Mouse (Mus musculus) heart, embryonic 12.5 days (tissue): ENCODE measurements around the gene Pa2g4. TPM values are rescaled to one million over a fixed set of nuclear protein-coding genes. Genes with fewer than 3 reads are reported as not detected.

Source experiments
- ATAC-seq: fragments of 200-750 bp; cut with Nextera tagmentation; 2 replicates; pipeline ENCODE4 v1.8.0; 2017; ENCODE audit warnings: moderate TSS enrichment, moderate library complexity; ENCODE audit not compliant: insufficient number of reproducible peaks, low FRiP score
- H3K27ac ChIP-seq: fragments of 300-500 bp; sonication (generic); 2 replicates; pipeline ENCODE4 v1.5.1; 2016; ENCODE audit warnings: mild to moderate bottlenecking, moderate library complexity; ENCODE audit not compliant: poor library complexity, severe bottlenecking
- H3K27me3 ChIP-seq: fragments of 300-500 bp; sonication (generic); replicated peaks from 2 replicates; pipeline ENCODE4 v1.6.1; 2016; ENCODE audit warnings: mild to moderate bottlenecking, moderate library complexity
- H3K36me3 ChIP-seq: fragments of 300-500 bp; sonication (generic); 2 replicates; pipeline ENCODE4 v1.6.1; 2016; ENCODE audit warnings: mild to moderate bottlenecking, moderate library complexity
- H3K4me1 ChIP-seq: fragments of 300-500 bp; sonication (generic); replicated peaks from 2 replicates; pipeline ENCODE4 v1.6.1; 2016; ENCODE audit warnings: mild to moderate bottlenecking
- H3K4me2 ChIP-seq: fragments of 300-500 bp; sonication (generic); 2 replicates; pipeline ENCODE4 v1.6.1; 2016; ENCODE audit warnings: mild to moderate bottlenecking, moderate library complexity
- H3K4me3 ChIP-seq: fragments of 300-500 bp; sonication (generic); 2 replicates; pipeline ENCODE4 v1.5.1; 2016; ENCODE audit warnings: mild to moderate bottlenecking
- H3K9ac ChIP-seq: fragments of 300-500 bp; sonication (generic); 2 replicates; pipeline ENCODE4 v1.6.1; 2016; ENCODE audit warnings: mild to moderate bottlenecking, moderate library complexity
- H3K9me3 ChIP-seq: fragments of 300-500 bp; sonication (generic); replicated peaks from 2 replicates; pipeline ENCODE4 v1.6.1; 2016; ENCODE audit warnings: mild to moderate bottlenecking, moderate library complexity
- WGBS: fragments of 180-500 bp; shearing (Covaris S2); methylation state at CpG from one replicate; pipeline ENCODE4 v1.1.7; 2016; 5-methylcytosine and 5-hydroxymethylcytosine counted together
- polyA plus RNA-seq: library from polyadenylated mRNA; unstranded; fragments of >200 nt; fragmentation: Nextera tagmentation; extraction: Ambion mirVana; gene quantifications from 2 replicates; pipeline ENCODE4 v1.2.1, GENCODE M21; 2016

Pa2g4 gene
- polyA plus RNA-seq, 1 experiment from 2014 or later = 136 TPM

GRCm38 (mm10) chr10:128590193-128590690 is 24.5 kb upstream of the Pa2g4 start:
- H3K4me2 ChIP-seq = peak overlapping the region; percentile 95
- H3K4me1 ChIP-seq = peaks cover 23% of the 10 kb centered on the region
- peak overlapping the region; percentile 74 for H3K9ac ChIP-seq
- H3K36me3 ChIP-seq = no peaks in the 10 kb centered on the region
- WGBS = under 1% methylated on average over 43 of the region's 43 CpGs
- peaks cover 38% of the 10 kb centered on the region for H3K27me3 ChIP-seq
- peak; percentile 34 for ATAC-seq
- H3K4me3 ChIP-seq = peak overlapping the region; percentile 71
- H3K27ac ChIP-seq = no peak overlapping the region
- H3K9me3 ChIP-seq = no peaks in the 10 kb centered on the region

- H3K9ac ChIP-seq = peak within 1 kb of the TSS; percentile 74
- H3K36me3 ChIP-seq = no peaks in the 10 kb centered on the region
- 0 out of 2 replicates have a peak within 1 kb of the TSS, but pooled peaks have one; percentile 19 for H3K27ac ChIP-seq
- peak within 1 kb of the TSS; percentile 95 for H3K4me2 ChIP-seq
- H3K9me3 ChIP-seq = no peaks in the 10 kb centered on the region
- peaks cover 23% of the 10 kb centered on the region for H3K4me1 ChIP-seq
- H3K27me3 ChIP-seq = peaks cover 41% of the 10 kb centered on the region
- WGBS = 0% methylated on average over 32 of the region's 43 CpGs
- ATAC-seq = peak; percentile 59
- peak within 1 kb of the TSS; percentile 71 for H3K4me3 ChIP-seq
Observed at GRCm38 (mm10) chr10:128589464-128590192, 23.8 kb upstream of the Pa2g4 start, which contains the start of gene Erbb3. Gene Erbb3, minus strand, starts transcription at chr10:128589652.

DNA sequence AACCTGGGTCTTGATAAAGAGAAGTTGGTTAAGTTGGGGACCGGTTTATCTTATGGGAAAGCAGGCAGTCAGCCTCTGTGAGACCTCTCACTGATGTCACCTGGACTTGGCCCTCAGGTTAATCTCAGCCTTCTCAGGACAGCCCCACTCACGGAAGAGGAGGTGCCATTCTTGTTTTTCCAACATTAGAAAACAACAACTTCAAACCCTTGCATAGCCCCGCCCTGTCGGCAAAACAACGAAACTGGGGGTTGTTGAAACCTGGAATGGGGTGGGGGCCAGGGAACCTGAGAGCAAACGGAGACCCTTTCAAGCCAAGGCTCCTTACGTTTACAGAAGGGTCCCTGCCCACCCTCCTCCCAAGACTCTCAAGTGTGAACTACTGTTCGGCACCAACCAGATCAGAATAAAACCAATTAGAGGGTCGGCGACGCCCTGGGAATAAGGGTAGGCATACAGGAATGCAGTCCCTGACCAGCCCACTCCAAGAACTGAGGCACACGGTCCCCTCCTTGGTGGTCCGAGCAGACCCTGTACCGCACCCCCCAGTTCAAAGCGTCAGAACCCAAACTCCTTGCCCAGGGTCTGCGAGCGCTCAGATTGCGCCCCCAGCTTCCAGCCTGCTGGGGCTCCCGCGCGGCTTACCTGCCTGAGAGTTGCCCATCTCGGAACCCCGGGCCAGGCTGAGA is 23.1 kb upstream of the Pa2g4 start:
- H3K9me3 ChIP-seq = no peaks in the 10 kb centered on the region
- no peak for ATAC-seq
- H3K36me3 ChIP-seq = no peaks in the 10 kb centered on the region
- 2% methylated on average over 23 of the region's 23 CpGs for WGBS
- H3K4me1 ChIP-seq = peaks cover 28% of the 10 kb centered on the region
- peak overlapping the region; percentile 95 for H3K4me2 ChIP-seq
- H3K9ac ChIP-seq = peak overlapping the region; percentile 74
- 0 out of 2 replicates have a peak overlapping the region, but pooled peaks have one; percentile 19 for H3K27ac ChIP-seq
- peaks cover 42% of the 10 kb centered on the region for H3K27me3 ChIP-seq
- H3K4me3 ChIP-seq = peak overlapping the region; percentile 71

GRCm38 (mm10) chr10:128588136-128588535 is 22.3 kb upstream of the Pa2g4 start:
- H3K4me2 ChIP-seq = peak overlapping the region; percentile 95; the same call in 1 of the 2 replicates
- 38% methylated on average over 1 of the region's 1 CpGs for WGBS
- H3K4me3 ChIP-seq = peak overlapping the region; percentile 71; the same call in 1 of the 2 replicates
- H3K9me3 ChIP-seq = no peaks in the 10 kb centered on the region
- H3K9ac ChIP-seq = no peak overlapping the region
- H3K27me3 ChIP-seq = peaks cover 42% of the 10 kb centered on the region
- H3K36me3 ChIP-seq = no peaks in the 10 kb centered on the region
- peaks cover 36% of the 10 kb centered on the region for H3K4me1 ChIP-seq
- no peak for ATAC-seq
- 0 out of 2 replicates have a peak overlapping the region, but pooled peaks have one; percentile 28 for H3K27ac ChIP-seq

GRCm38 (mm10) chr10:128587697-128588096 is 21.9 kb upstream of the Pa2g4 start:
- no peak overlapping the region for H3K9ac ChIP-seq
- H3K36me3 ChIP-seq = no peaks in the 10 kb centered on the region
- no peak for ATAC-seq
- peak overlapping the region; percentile 28; the same call in 1 of the 2 replicates for H3K27ac ChIP-seq
- H3K4me3 ChIP-seq = no peak overlapping the region
- peaks cover 42% of the 10 kb centered on the region for H3K27me3 ChIP-seq
- H3K9me3 ChIP-seq = no peaks in the 10 kb centered on the region
- H3K4me2 ChIP-seq = 0 out of 2 replicates have a peak overlapping the region, but pooled peaks have one; percentile 7
- WGBS = 54% methylated on average over 8 of the region's 8 CpGs
- peaks cover 41% of the 10 kb centered on the region for H3K4me1 ChIP-seq

GRCm38 (mm10) chr10:128587120-128587519 is 21.3 kb upstream of the Pa2g4 start:
- Histone ChIP-seq H3K4me2 (0 out of 2 replicates have a peak overlapping the region, but pooled peaks have one; percentile 7), H3K9ac (no peak overlapping the region), H3K36me3 (no peaks in the 10 kb centered on the region), H3K27me3 (peaks cover 42% of the 10 kb centered on the region), H3K4me1 (peaks cover 40% of the 10 kb centered on the region), H3K4me3 (no peak overlapping the region), H3K27ac (peak overlapping the region; percentile 36; the same call in 1 of the 2 replicates), H3K9me3 (no peaks in the 10 kb centered on the region)
- WGBS = 40% methylated on average over 4 of the region's 4 CpGs
- no peak for ATAC-seq

DNA sequence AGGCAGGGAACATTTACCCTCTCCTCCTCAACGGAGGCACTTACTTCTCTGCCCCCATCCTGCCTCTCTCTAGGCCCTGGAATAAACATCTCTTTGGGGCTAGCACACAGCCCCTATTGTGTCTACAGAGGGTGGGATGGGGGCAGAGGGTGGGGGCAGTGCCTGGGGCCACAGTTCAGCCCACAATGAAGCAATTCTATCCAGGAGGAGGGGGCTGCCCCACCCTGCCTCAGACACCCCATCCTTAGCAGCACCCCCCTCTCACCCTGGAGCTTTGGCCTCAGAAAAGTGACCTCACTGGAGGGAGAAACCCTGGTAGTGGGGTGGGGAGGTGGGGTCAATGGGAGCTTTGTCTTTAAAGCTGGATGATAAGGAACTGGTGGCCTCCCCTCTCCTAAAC is 20.8 kb upstream of the Pa2g4 start:
- 6% methylated on average over 1 of the region's 1 CpGs for WGBS
- no peak for ATAC-seq
- H3K9me3 ChIP-seq = no peaks in the 10 kb centered on the region
- peaks cover 42% of the 10 kb centered on the region for H3K27me3 ChIP-seq
- H3K9ac ChIP-seq = peak overlapping the region; percentile 38; the same call in 1 of the 2 replicates
- H3K36me3 ChIP-seq = no peaks in the 10 kb centered on the region; the same call in 1 of the 2 replicates
- H3K4me2 ChIP-seq = 0 out of 2 replicates have a peak overlapping the region, but pooled peaks have one; percentile 1
- H3K4me3 ChIP-seq = no peak overlapping the region
- H3K4me1 ChIP-seq = peaks cover 36% of the 10 kb centered on the region
- H3K27ac ChIP-seq = no peak overlapping the region

DNA sequence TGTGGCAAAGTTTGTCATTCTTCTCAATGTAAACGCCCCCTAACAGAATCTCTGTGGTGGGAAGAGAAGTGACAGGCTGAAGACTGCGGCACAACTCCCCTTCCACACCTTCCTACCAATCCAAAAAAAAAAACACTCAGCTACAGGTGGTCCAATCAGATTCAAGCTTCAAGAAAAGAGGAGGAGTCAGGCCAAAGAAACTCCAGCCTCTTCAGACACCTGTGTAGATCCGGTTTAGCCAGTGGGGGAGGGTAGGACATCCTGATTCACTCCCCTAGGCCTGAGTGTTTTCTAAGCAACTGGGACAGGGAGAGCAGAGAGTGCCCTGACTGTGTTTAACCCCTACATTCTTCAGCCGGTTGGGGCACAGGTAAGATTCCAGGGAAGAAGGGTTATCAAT is 18.6 kb upstream of the Pa2g4 start:
- peaks cover 36% of the 10 kb centered on the region for H3K4me1 ChIP-seq
- WGBS = 17% methylated on average over 4 of the region's 4 CpGs
- no peak overlapping the region for H3K4me3 ChIP-seq
- H3K27ac ChIP-seq = no peak overlapping the region
- peaks cover 4% of the 10 kb centered on the region; the same call in 1 of the 2 replicates for H3K36me3 ChIP-seq
- no peak overlapping the region for H3K9ac ChIP-seq
- no peaks in the 10 kb centered on the region for H3K9me3 ChIP-seq
- no peak for ATAC-seq
- peak overlapping the region; percentile 59 for H3K4me2 ChIP-seq
- peaks cover 41% of the 10 kb centered on the region for H3K27me3 ChIP-seq

DNA sequence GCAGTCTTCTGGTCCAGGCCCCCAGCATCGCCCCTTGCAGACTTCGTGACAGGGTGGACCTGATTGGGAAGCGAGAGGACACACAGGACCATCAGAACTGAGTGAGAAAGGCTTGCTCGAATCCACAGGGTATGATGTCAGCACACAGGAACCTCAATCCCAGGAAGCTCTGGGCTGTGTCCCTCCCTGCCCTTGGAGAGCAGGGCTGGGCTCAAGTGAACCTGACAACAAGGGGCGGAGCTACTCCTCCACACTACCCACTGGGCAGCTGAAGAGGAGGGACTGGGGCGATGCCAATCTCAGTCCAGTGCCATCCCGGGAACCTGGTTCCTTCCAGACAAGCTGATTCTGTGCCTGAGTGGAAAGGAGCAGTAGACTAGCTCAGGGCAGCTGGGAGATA is 17.9 kb upstream of the Pa2g4 start:
- ATAC-seq = peak; percentile 83
- Histone ChIP-seq H3K36me3 (peaks cover 6% of the 10 kb centered on the region; the same call in 1 of the 2 replicates), H3K4me3 (peak overlapping the region; percentile 30), H3K4me1 (peaks cover 29% of the 10 kb centered on the region), H3K4me2 (peak overlapping the region; percentile 59), H3K27ac (peak overlapping the region; percentile 21; the same call in 1 of the 2 replicates), H3K9me3 (no peaks in the 10 kb centered on the region), H3K9ac (peak overlapping the region; percentile 56), H3K27me3 (peaks cover 34% of the 10 kb centered on the region)
- WGBS = 10% methylated on average over 7 of the region's 7 CpGs

- WGBS = 75% methylated on average over 4 of the region's 4 CpGs
Observed at GRCm38 (mm10) chr10:128579731-128580130, 13.9 kb upstream of the Pa2g4 start.

DNA sequence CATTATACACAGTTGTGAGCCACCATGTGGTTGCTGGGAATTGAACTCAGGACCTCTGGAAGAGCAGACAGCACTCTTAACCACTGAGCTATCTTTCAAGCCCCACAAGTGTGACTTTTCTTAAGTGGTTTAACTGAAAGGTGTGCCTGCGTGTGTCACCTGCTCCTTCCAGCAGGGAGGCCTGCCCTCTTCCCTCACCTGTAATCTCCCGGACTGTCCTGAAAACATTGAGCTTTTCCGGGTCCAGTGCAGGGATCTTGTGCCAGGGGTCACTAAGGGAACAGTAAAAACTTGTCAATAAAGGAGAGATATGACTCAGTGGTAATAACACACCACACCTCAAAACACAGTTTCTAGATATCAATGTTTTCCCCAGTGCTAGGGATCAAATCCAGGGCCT is 13.5 kb upstream of the Pa2g4 start:
- H3K27ac ChIP-seq = no peak overlapping the region
- no peaks in the 10 kb centered on the region for H3K9me3 ChIP-seq
- no peaks in the 10 kb centered on the region for H3K27me3 ChIP-seq
- 80% methylated on average over 3 of the region's 3 CpGs for WGBS
- H3K4me3 ChIP-seq = no peak overlapping the region
- peaks cover 15% of the 10 kb centered on the region for H3K4me1 ChIP-seq
- no peak overlapping the region for H3K9ac ChIP-seq
- no peak for ATAC-seq
- peaks cover 21% of the 10 kb centered on the region for H3K36me3 ChIP-seq
- no peak overlapping the region for H3K4me2 ChIP-seq

More at GRCm38 (mm10) chr10:128579731-128580130, 13.9 kb upstream of the Pa2g4 start:
- Histone ChIP-seq H3K36me3 (peaks cover 17% of the 10 kb centered on the region), H3K9ac (no peak overlapping the region), H3K4me2 (no peak overlapping the region), H3K4me1 (peaks cover 18% of the 10 kb centered on the region), H3K27ac (no peak overlapping the region), H3K4me3 (no peak overlapping the region), H3K27me3 (peaks cover 2% of the 10 kb centered on the region; the same call in 1 of the 2 replicates), H3K9me3 (no peaks in the 10 kb centered on the region)
- ATAC-seq = no peak
